Mouse (Mus musculus) adrenal gland, postnatal 4 days (tissue): ENCODE data around the gene Wfdc8. TPM values are rescaled to one million over a fixed set of nuclear protein-coding genes. Genes with fewer than 3 reads are reported as not detected.

Experiments
- DNase-seq, 2 experiments: peaks; one replicate each; pipeline ENCODE4 v3.0.0; 2021 to 2022; ENCODE audit warnings: low spot score in 2 of 2, mixed read lengths in 2 of 2
- total RNA-seq, 2 experiments: library from RNA; stranded (reverse); gene quantifications; 2 replicates each; pipeline ENCODE4 v1.2.3; 2021

Gene Wfdc8
- total RNA-seq, 2 experiments from 2014 or later = 0.20 to 0.39 TPM

GRCm38 (mm10) chr2:164563339-164564038, 49.9 kb downstream of the Wfdc8 start:
- DNase-seq = no peak

- no peak for DNase-seq
Observed at GRCm38 (mm10) chr2:164562391-164563188, 50.8 kb downstream of the Wfdc8 start, which contains the start of gene Wfdc2. Wfdc2 (plus strand) TSS chr2:164562413.

GRCm38 (mm10) chr2:164560106-164560505, 53.3 kb downstream of the Wfdc8 start:
- DNase-seq = no peak

GRCm38 (mm10) chr2:164558991-164559645, 54.3 kb downstream of the Wfdc8 start:
- no peak for DNase-seq

GRCm38 (mm10) chr2:164558426-164558825, 55.0 kb downstream of the Wfdc8 start:
- no peak for DNase-seq

GRCm38 (mm10) chr2:164551502-164551901, 61.9 kb downstream of the Wfdc8 start:
- DNase-seq = no peak

GRCm38 (mm10) chr2:164550895-164551269, 62.5 kb downstream of the Wfdc8 start:
- DNase-seq = no peak

- DNase-seq = no peak
Observed at GRCm38 (mm10) chr2:164549963-164550894, 63.2 kb downstream of the Wfdc8 start.

- DNase-seq = no peak
Observed at GRCm38 (mm10) chr2:164549338-164549737, 64.1 kb downstream of the Wfdc8 start.

Other genes with a start within 250 kb of the Wfdc8 start
- 1 to 10 TPM; 7.8 to 9.0 TPM for gene Slpi, start 224.5 kb downstream of the Wfdc8 start, total RNA-seq
- 10 to 100 TPM in 1 of 2 experiments, under 1 TPM in 1; 0.14 to 14.6 TPM for gene Rbpjl, start 210.5 kb downstream of the Wfdc8 start, total RNA-seq
- gene Matn4, start 208.5 kb downstream of the Wfdc8 start, total RNA-seq = 1 to 10 TPM; 4.7 to 4.9 TPM
- gene Sdc4, start 169.7 kb downstream of the Wfdc8 start, total RNA-seq = 10 to 100 TPM; 75.2 to 93.9 TPM
- gene Sys1, start 156.7 kb downstream of the Wfdc8 start, total RNA-seq = 10 to 100 TPM; 34.7 to 35.0 TPM
- 1 to 10 TPM in 1 of 2 experiments, under 1 TPM in 1; 0.48 to 3.0 TPM for gene Gm20458, start 152.7 kb downstream of the Wfdc8 start, total RNA-seq
- not detected for gene Trp53tg5, start 139.9 kb downstream of the Wfdc8 start, total RNA-seq
- 10 to 100 TPM; 10.9 to 17.1 TPM for gene Dbndd2, start 127.5 kb downstream of the Wfdc8 start, total RNA-seq
- 100 to 1,000 TPM; 133 to 134 TPM for gene Pigt, start 116.1 kb downstream of the Wfdc8 start, total RNA-seq
- 10 to 100 TPM in 1 of 2 experiments, 1 to 10 TPM in 1; 1.9 to 49.1 TPM for gene Wfdc2, start 51.2 kb downstream of the Wfdc8 start, total RNA-seq
- gene Spint3, start 40.2 kb downstream of the Wfdc8 start, total RNA-seq = not detected
- 1 to 10 TPM in 1 of 2 experiments, under 1 TPM in 1; 0.48 to 1.2 TPM for gene Wfdc6a, start 28.2 kb downstream of the Wfdc8 start, total RNA-seq
- not detected for gene Eppin, start 20.0 kb downstream of the Wfdc8 start, total RNA-seq
- gene Wfdc6b, start 104 bp downstream of the Wfdc8 start, total RNA-seq = not detected
- gene Wfdc16, start 25.2 kb upstream of the Wfdc8 start, total RNA-seq = not detected
- gene Wfdc10, start 42.4 kb upstream of the Wfdc8 start, total RNA-seq = under 1 TPM in 1 of 2 experiments, not detected in 1; 0.76 TPM
- not detected for gene Wfdc9, start 43.0 kb upstream of the Wfdc8 start, total RNA-seq
- gene Wfdc11, start 60.5 kb upstream of the Wfdc8 start, total RNA-seq = not detected
- not detected for gene Wfdc13, start 71.5 kb upstream of the Wfdc8 start, total RNA-seq
- not detected for gene Spint4, start 84.9 kb upstream of the Wfdc8 start, total RNA-seq
- not detected for gene Spint5, start 101.7 kb upstream of the Wfdc8 start, total RNA-seq
- under 1 TPM; 0.90 to 0.92 TPM for gene Wfdc3, start 132.3 kb upstream of the Wfdc8 start, total RNA-seq
- gene Dnttip1, start 132.4 kb upstream of the Wfdc8 start, total RNA-seq = 10 to 100 TPM; 50.1 to 54.2 TPM
- gene Ube2c, start 156.3 kb upstream of the Wfdc8 start, total RNA-seq = 10 to 100 TPM; 48.4 to 64.6 TPM
- gene Tnnc2, start 166.3 kb upstream of the Wfdc8 start, total RNA-seq = 100 to 1,000 TPM in 1 of 2 experiments, 10 to 100 TPM in 1; 94.0 to 231 TPM
- 10 to 100 TPM; 40.5 to 42.9 TPM for gene Snx21, start 172.2 kb upstream of the Wfdc8 start, total RNA-seq
- gene Acot8, start 191.3 kb upstream of the Wfdc8 start, total RNA-seq = 10 to 100 TPM; 30.1 to 31.3 TPM
- gene Zswim3, start 191.5 kb upstream of the Wfdc8 start, total RNA-seq = 1 to 10 TPM; 3.8 to 4.5 TPM
- gene Zswim1, start 209.1 kb upstream of the Wfdc8 start, total RNA-seq = 10 to 100 TPM; 10.7 to 11.0 TPM
- gene Spata25, start 214.9 kb upstream of the Wfdc8 start, total RNA-seq = 1 to 10 TPM in 1 of 2 experiments, under 1 TPM in 1; 0.76 to 1.7 TPM
- 100 to 1,000 TPM; 140 to 158 TPM for gene Ctsa, start 219.2 kb upstream of the Wfdc8 start, total RNA-seq
- gene Neurl2, start 219.8 kb upstream of the Wfdc8 start, total RNA-seq = 1 to 10 TPM; 5.4 to 7.4 TPM
- gene Pltp, start 244.1 kb upstream of the Wfdc8 start, total RNA-seq = 10 to 100 TPM; 25.7 to 28.9 TPM